Mouse (Mus musculus) right cerebral cortex, adult 18-20 months (tissue): ENCODE data around the gene Hsd17b13.

Experiments used
- DNase-seq: peaks from one replicate; pipeline ENCODE4 v3.0.0; 2022; ENCODE audit warnings: mixed read lengths

The Hsd17b13 gene

GRCm38 (mm10) chr5:103923101-103923500 lies 54.1 kb downstream of the Hsd17b13 start:
- no peak for DNase-seq

- DNase-seq: no peak
Observed at GRCm38 (mm10) chr5:103922436-103922835, 54.8 kb downstream of the Hsd17b13 start.

- no peak for DNase-seq
Observed at GRCm38 (mm10) chr5:103919497-103919896, 57.7 kb downstream of the Hsd17b13 start.

GRCm38 (mm10) chr5:103918233-103918632 lies 59.0 kb downstream of the Hsd17b13 start:
- DNase-seq: no peak

DNA sequence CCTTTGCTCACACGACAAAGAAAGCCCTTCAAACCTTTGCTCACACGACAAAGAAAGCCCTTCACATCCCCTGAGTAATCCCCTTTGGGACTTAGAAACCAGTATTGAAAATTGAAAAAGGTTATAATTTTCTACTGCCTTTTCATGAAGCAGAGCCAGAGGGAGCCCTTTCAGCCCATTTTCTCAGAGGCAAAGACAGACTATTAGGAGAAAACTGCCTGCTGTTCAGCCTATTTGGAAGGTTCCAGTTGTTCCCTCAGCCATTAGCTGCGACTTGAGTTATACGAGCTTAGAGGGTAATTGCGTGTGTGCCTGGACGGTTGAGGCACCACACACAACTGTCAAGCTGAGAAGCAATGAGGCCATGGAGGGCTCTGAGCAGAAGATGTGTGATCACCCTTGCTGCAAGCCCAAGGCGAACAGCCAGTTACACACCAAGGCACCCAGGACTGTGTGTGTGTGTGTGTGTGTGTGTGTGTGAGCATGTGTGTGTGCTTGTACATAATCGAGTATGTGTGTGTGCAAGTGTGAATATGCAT lies 59.8 kb downstream of the Hsd17b13 start:
- DNase-seq: no peak

GRCm38 (mm10) chr5:103916595-103917356 lies 60.4 kb downstream of the Hsd17b13 start:
- no peak for DNase-seq

DNA sequence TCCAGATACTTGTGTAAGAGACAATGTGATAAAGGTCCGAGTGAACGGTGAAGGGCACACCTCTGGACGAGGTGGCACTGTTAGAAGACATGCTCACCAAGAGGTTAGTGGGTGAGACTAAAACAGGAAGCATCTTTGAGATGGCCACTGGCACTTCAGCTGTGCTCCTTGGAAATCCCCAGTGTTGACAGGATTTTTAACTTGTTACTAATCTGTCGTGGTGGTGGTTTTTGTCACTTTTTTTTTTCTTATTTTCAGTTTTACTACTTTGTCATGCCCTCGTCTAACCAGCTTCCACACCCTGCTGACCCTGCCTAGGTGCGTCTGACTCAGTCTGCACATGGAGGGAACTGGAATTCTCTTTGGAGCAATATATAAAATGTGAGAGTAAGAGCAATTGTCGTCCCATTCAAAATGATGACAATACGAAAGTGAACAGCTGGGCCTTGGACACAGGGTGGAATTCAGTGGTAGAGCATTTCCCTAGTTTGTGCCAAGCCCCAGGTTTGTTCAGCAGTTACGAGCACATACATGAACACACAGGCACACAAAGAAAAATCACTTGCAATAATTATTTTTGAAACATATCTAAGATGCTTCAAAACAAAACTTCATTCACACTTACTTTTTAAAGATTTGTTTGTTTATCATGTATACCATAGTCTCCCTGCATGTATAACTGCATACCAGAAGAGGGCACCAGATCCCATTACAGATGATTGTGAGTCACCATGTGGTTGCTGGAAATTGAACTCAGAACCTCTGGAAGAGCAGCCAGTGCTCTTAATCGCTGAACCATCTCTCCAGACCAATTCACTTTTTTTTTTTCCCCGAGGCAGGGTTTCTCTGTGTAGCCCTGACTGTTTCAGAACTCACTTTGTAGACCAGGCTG lies 62.6 kb downstream of the Hsd17b13 start:
- DNase-seq: no peak

DNA sequence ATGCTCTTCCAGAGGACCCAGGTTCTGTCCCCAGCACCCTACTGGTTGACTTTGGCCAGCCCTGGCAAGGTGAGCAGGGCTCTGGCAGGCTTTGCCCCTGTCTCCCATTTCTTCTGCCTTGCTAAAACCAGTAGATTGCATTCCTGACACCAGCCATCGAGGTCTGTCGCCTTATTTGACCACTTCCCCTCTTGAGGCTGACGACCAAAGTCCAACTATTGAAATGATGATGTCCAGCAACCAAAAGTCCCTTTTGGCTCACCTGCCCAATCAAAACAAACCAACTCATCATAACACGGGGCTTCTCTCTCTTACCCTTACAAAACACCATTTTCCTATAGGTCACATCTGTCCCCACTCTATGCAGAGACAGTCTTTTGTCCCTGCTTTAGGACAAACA lies 64.1 kb downstream of the Hsd17b13 start:
- no peak for DNase-seq

- DNase-seq: no peak
Observed at GRCm38 (mm10) chr5:103911555-103911954, 65.7 kb downstream of the Hsd17b13 start.

GRCm38 (mm10) chr5:103910748-103911409 lies 66.3 kb downstream of the Hsd17b13 start, which contains the start of gene Klhl8:
Gene Klhl8, minus strand, starts transcription at chr5:103911259.
- DNase-seq: peak; percentile 91

GRCm38 (mm10) chr5:103910156-103910555 lies 67.1 kb downstream of the Hsd17b13 start:
- no peak for DNase-seq

DNA sequence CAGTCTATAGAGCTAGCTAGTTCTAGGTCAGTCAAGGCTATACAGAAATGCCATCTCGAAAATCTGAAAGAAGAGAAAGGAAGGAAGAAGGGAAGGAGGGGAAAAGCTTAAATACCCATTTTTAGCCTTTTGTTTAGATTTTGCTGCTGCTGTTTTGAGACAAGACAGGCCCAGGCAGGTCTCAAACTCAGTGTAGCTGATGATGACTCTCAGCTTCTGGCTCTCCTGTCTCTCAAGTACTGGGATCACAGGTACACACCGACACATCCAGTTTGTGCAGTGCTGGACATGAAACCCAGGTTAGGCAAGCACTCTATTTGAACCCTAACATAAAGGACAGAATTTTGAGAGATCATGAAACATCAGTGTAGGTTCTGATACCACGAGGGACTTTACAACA lies 67.7 kb downstream of the Hsd17b13 start:
- no peak for DNase-seq

DNA sequence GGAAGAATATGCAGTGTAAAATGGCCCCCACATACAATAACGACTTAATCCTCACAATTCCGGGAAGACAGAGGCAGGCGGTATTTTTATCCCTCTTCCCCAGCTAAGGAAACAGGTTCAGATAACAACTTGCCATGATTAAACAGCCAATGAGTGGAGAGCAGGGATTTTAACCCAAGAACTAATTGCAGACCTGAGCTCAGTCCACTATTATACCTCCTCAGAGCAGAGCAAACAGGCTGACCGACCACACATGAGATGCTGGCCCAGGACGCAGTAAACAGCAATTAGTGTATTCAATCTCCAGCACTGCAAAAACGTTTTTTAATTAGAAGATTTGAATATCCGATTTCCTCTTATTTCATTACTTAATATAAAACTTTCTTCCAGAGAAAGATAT lies 68.4 kb downstream of the Hsd17b13 start:
- DNase-seq: no peak

GRCm38 (mm10) chr5:103907844-103908243 lies 69.4 kb downstream of the Hsd17b13 start:
- peak; percentile 50 for DNase-seq

- no peak for DNase-seq
Observed at GRCm38 (mm10) chr5:103906173-103906572, 71.0 kb downstream of the Hsd17b13 start.
